Mouse (Mus musculus) inflammation-experienced regulatory T-cells, adult 6 months (primary cell): Measurements from ENCODE around the gene Ubap2. TPM values are rescaled to one million over a fixed set of nuclear protein-coding genes. Genes with fewer than 3 reads are reported as not detected.
A peak's percentile ranks its signal among the peaks of the same experiment; 100 is the strongest.

Experiments used
- ATAC-seq: one replicate; pipeline ENCODE4 v1.8.0; 2017
- polyA plus RNA-seq, 3 experiments: library from polyadenylated mRNA; unstranded; fragments of 100-300 nt; shearing (Covaris generic); gene quantifications; one replicate each; pipeline ENCODE4 v1.2.1; 2017

Gene Ubap2
- polyA plus RNA-seq, result 10 to 100 TPM; 14.9 to 27.8 (median 18.4) TPM

GRCm38 (mm10) chr4:41274980-41275850, at the start of gene Ubap2:
Gene Ubap2, minus strand, starts transcription at chr4:41275144.
- peak; percentile 94 for ATAC-seq

- ATAC-seq, result no peak
Observed at GRCm38 (mm10) chr4:41320971-41321370, 46.0 kb upstream of the Ubap2 start.

GRCm38 (mm10) chr4:41318267-41318666, 43.3 kb upstream of the Ubap2 start:
- ATAC-seq, result no peak

GRCm38 (mm10) chr4:41315173-41315572, 40.2 kb upstream of the Ubap2 start:
- ATAC-seq, result no peak

GRCm38 (mm10) chr4:41314141-41315129, 39.5 kb upstream of the Ubap2 start, which contains the start of gene Dcaf12:
Gene Dcaf12, minus strand, starts transcription at chr4:41314889.
- peak; percentile 98 for ATAC-seq

GRCm38 (mm10) chr4:41313722-41314121, 38.8 kb upstream of the Ubap2 start:
- no peak for ATAC-seq

- no peak for ATAC-seq
Observed at GRCm38 (mm10) chr4:41310567-41311563, 35.9 kb upstream of the Ubap2 start.

GRCm38 (mm10) chr4:41307406-41307805, 32.5 kb upstream of the Ubap2 start:
- ATAC-seq, result peak; percentile 72

GRCm38 (mm10) chr4:41304302-41304701, 29.4 kb upstream of the Ubap2 start:
- ATAC-seq, result peak; percentile 63

- no peak for ATAC-seq
Observed at GRCm38 (mm10) chr4:41303671-41304070, 28.7 kb upstream of the Ubap2 start.

- no peak for ATAC-seq
Observed at GRCm38 (mm10) chr4:41298976-41299375, 24.0 kb upstream of the Ubap2 start.

- ATAC-seq, result no peak
Observed at GRCm38 (mm10) chr4:41295960-41296359, 21.0 kb upstream of the Ubap2 start.

- no peak for ATAC-seq
Observed at GRCm38 (mm10) chr4:41295507-41295906, 20.6 kb upstream of the Ubap2 start.

- no peak for ATAC-seq
Observed at GRCm38 (mm10) chr4:41293907-41294306, 19.0 kb upstream of the Ubap2 start.

GRCm38 (mm10) chr4:41289802-41290201, 14.9 kb upstream of the Ubap2 start:
- ATAC-seq, result no peak

- peak; percentile 71 for ATAC-seq
Observed at GRCm38 (mm10) chr4:41286420-41286819, 11.5 kb upstream of the Ubap2 start.

- no peak for ATAC-seq
Observed at GRCm38 (mm10) chr4:41284087-41284486, 9.1 kb upstream of the Ubap2 start.

GRCm38 (mm10) chr4:41275927-41276326, 983 bp upstream of the Ubap2 start:
- no peak for ATAC-seq

GRCm38 (mm10) chr4:41274377-41274979, 466 bp downstream of the Ubap2 start:
- ATAC-seq, result peak; percentile 29

- no peak for ATAC-seq
Observed at GRCm38 (mm10) chr4:41268133-41268532, 6.8 kb downstream of the Ubap2 start.

GRCm38 (mm10) chr4:41266350-41266749, 8.6 kb downstream of the Ubap2 start:
- ATAC-seq, result no peak
